Mouse (Mus musculus): ENCODE results near the gene Lars2.
"Not testable (repeated sequence)": the region's sequence is repeated elsewhere in the genome, so short reads cannot be mapped to it uniquely, and the experiment has no call there.

The Lars2 gene

DNA sequence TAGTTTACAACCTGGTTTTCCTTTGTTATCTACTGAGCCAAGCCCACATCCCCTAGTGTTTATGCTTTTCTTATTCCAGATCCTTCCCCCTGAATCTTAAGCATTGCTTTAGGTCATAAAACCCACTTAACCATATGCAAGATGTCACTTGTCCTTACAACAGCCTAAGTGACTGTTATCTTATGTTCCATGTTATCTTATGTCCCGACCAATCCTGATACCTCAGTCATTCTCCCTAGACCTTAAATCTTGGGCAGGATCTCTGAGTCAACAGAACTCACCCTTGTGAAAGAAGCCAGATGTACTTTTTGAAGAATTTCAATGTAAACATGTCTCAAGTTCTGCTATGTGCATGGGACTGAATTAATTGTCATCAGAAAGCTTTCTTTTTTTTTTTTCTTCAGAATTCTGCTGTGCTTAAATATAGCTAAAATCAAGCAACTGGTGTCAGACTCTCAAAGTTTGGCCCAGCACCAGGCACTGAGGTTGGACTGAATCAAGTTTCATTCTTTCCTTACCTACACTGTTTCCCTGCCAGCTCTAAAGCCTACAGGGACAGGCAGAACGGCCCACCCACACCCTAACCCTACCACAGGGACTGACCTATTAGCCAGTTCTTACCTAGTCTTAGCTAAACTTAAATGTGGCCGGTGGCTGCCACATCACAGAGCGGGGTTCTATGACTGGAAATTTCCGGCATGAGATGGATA is 24.6 kb downstream of the Lars2 start:
- no peak for DNase-seq (ENCODE audit: low read depth, low spot score)

DNA sequence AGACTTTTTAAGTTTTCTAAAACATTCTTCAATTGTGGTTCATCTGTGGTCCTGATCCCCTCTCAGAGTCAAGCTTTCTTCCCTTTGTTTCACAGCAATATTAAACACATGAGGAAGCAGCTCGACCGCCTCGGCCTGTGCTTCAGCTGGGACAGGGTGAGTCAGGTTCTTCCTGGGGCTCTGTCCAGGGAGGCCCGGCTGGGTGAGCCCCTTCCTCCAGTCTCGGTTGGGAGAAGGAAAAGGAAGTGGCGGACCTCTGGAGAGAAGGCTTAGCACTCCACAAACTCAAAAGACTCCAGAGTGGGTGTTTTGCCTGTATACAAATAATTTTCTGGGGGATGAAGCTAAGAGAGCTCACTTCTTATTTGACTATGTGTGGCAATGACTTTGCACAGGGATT is 28.1 kb downstream of the Lars2 start:
- no peak for DNase-seq (ENCODE audit: low read depth, low spot score)

GRCm38 (mm10) chr9:123397701-123398100 is 31.0 kb downstream of the Lars2 start:
- DNase-seq (ENCODE audit: low read depth, low spot score), result no peak

DNA sequence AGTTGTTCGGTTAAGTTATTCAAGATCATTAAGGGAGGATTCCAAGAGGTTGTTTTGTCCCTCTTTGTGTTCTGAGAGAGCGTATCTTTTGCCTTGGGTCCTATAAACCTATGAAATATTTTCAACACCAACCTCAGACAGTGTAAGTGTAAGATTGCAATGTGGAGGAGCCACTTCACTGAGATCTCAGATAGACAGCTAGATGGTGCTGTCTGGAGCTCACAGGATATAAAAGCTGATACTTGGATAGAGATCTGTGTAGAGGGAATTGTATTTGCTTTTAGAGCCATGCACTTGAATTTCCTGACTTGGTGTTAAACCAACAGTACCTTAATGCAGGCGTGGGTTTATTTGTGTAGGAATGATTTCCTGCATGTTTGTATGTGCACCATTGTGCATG is 35.5 kb downstream of the Lars2 start:
- DNase-seq (ENCODE audit: low read depth, low spot score), result no peak

DNA sequence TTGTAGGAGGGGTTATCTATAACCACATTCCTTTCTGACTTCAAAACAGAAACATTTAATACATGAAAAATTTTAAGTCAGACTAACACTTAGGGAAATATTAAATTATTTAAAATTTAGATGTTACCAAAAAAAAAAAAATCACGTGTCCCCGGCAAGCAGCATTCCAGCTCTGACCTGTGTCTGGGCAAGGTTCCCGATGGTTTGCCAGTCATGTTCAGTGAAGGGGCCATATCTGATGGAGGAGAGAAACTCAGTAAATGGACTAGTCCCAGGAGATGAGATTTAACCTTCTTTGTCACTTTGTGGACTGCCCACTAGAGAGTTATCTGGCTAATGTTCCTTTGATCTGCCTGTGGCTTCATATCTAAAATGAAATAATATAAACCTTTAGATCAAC is 36.3 kb downstream of the Lars2 start:
- DNase-seq (ENCODE audit: low read depth, low spot score), result no peak

- DNase-seq (ENCODE audit: low read depth, low spot score), result no peak
These were observed 38.5 kb downstream of the Lars2 start for GRCm38 (mm10) chr9:123405231-123405630.

DNA sequence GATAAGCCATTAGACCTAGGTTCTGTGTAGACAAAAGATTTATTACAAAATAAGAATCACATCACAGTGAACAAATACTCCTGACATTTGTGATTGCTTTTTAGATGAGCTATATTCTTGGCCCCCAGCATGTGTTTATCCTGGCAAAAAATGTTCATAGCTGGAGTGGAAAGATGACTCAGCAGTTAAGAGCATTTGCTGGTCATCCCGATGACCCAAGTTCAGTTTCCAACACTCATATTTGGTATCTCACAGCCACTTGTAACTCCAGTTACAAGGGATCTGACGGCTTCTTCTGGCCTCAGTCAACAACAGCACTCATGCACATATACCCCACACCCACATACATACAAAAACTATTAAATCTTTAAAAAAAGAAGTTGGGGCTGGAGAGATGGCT is 42.0 kb downstream of the Lars2 start:
- DNase-seq (ENCODE audit: low read depth, low spot score), result no peak

GRCm38 (mm10) chr9:123429863-123430262 is 63.1 kb downstream of the Lars2 start:
- DNase-seq (ENCODE audit: low read depth, low spot score), result no peak

- DNase-seq (ENCODE audit: low read depth, low spot score), result no peak
These were observed 64.2 kb downstream of the Lars2 start for GRCm38 (mm10) chr9:123430973-123431372.

- DNase-seq (ENCODE audit: low read depth, low spot score), result no peak
These were observed 71.5 kb downstream of the Lars2 start for GRCm38 (mm10) chr9:123438223-123438622.

DNA sequence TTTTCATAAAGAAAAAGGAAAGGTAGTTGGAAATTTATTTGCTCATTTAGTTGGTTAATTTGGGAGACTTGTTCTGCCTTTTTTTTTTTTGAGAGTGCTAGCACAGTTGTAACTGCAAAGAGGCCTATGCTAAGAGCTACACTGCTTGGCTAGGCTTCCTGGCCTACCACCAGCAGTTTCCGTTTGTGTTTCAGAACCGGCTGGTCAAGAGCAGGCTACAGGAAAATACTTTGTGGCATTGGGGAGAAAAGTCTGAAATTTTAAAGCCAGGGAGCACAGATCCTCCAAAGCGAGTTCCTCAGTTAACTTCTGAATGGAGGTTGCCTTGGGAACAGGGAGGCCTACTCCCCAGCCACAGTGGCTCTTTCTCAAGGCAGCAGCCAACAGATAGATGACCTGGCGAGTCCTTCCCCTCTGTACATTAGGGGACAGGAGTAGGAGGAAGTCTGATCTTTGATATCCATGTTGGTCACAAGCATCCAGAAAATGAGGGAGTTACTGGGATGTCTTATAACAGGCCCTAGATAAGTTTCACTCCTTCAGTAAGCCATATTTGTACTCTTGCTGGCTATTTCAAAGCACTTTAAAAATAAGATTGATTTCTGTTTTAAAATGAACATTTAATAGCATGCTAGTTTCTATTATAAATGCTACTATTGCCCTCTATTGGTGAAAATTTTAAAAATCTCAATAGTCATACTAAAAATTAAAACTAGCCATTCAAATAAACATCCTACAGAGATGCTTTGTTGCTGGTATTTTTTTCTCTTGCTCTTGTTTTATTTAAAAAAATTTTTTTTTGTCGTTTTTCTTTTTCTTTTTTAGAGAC is 73.7 kb downstream of the Lars2 start:
- DNase-seq (ENCODE audit: low read depth, low spot score), result no peak

DNA sequence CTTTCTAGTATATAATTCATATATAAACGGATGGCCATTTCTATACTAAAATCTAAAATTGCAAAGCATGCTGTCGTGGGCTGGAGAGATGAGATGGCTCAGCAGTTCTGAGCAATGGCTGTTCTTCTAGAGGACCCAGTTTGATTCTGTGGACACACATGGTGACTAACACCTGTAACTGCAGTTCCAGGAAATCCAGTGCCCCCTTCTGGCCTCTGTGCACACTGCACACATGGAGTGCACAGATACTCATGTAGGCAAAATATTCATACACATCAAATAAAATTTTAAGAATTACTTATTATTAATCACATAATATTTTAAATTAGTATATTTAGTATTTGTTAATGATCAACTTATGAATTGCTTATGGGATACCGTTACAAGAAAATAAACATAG is 80.4 kb downstream of the Lars2 start:
- DNase-seq (ENCODE audit: low read depth, low spot score), result not testable (repeated sequence)

DNA sequence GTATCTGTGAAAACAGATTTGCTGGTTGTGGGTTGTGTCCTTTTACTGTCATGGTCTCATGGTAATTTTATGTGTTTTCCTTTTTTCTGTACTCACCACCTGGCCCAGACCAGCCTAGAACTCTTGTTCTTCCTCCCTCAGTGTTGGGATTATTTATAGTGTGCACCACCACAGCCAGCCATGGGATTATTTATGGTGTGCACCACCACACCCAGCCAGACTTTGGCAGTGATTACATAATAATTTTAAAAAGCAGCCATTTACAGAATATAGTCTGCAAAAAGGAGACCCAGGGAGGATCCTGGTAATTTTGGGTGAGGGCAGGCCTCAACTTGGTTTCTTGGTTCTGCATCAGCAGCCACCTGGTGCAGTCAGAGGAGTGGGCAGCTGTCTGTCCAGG is 81.9 kb downstream of the Lars2 start:
- no peak for DNase-seq (ENCODE audit: low read depth, low spot score)

DNA sequence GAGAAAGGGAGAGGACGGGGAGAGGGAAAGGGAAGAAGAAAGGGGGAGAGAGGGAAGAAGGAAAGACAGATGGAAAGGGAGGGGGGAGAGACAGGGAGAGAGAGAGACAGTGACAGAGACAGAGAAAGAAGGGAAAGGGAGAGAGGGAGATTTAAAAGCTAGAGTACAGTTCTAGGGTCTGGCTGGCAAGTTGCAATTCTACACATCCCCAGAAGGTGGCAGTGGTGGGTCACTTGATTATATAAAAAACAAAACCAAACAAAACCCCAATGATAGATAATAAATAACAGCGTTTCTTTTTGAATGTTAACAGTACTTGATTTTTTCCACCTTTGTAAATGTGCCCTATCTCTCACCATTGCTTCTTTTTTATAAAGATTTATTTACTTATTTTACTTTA is 83.4 kb downstream of the Lars2 start:
- no peak for DNase-seq (ENCODE audit: low read depth, low spot score)

- DNase-seq (ENCODE audit: low read depth, low spot score), result no peak
These were observed 85.0 kb downstream of the Lars2 start for GRCm38 (mm10) chr9:123451772-123452171.

DNA sequence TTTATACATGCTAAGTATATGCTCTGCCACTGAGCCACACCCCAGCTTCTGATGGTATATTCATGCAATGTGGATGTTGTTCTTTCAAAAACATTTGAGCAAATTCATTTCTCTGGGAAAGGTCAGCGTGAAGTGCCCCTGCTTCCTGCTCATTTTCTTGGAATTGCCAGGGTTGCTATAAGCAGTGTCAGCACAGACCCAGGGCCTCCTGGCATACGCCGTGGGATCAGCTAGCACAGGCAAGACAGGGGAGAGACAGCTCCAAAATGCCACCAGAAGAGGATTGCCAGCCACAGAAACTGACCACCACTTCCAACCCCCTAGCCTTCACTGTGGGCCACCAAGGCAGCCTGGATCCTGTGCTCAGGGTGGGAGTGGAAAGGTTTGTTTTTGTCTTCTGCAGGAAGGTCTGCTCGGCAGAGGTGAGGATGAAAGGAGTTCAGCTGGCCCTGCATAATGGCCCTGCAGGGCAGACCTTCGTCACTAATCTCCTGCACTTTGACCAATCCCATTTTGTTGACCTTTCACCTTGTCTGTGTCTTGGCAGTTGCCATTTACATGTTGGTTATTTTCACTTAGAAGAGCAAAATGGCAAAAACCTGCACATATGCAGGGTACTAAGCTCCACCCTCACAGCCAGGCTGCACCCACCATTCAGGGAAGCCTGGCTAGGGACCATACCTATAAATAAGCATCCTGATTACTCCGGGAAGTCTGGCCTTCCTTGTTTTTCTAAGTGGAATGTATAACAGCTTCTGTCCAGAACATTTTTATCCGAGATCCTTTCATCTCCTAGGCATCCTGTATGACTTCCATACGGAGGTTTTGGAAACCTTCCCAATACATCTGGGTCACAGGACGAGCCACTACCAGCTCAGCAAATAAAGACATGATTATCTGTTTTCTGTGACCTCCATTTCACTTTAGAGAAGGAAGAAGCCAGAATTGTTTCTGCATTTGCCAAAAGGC is 90.2 kb downstream of the Lars2 start:
- no peak for DNase-seq (ENCODE audit: low read depth, low spot score)

GRCm38 (mm10) chr9:123457603-123458002 is 90.9 kb downstream of the Lars2 start:
- DNase-seq (ENCODE audit: low read depth, low spot score), result no peak

DNA sequence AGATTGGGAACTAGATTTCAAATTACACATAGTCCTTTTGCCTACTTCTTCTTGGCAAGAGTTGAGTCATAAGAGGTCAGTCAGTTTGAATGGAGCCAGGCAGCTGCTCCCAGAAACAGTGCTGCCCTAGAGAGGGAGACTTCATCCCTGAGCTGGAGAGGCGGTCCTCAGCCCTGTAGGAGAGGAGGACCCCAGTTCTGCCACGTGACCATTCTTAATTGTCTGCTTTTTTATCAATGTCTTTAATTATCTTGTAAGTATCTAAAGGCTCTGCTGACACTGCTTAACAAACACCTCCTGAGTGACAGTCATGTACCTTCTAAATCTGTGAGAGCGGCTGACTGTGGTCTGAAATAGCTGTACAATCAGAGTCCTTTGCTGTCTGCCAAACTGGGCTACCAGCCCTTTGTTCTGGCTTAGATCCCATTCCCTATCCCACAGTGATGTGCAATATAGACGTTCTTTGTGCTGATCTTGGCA is 100.5 kb downstream of the Lars2 start:
- DNase-seq (ENCODE audit: low read depth, low spot score), result no peak

- no peak for DNase-seq (ENCODE audit: low read depth, low spot score)
These were observed 101.8 kb downstream of the Lars2 start for GRCm38 (mm10) chr9:123468406-123469085.

DNA sequence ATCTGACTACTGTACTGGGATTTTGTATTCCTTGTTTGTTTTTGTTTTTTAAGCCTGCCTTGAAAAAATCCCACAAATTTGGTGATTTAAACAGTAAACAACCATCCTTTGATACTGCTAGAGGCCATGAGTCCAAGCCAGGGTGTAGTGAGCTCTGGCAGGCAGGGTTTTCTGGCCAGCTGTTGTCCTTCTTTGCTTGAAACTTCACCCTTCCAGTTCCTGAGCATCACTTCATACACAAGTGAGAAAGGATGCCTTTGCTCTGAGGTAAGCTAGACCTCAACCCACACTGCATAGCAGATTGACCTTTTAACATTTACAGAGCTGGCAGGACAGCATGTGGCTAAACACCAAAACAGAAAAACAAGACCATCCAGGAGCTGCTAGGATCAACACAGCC is 102.4 kb downstream of the Lars2 start:
- no peak for DNase-seq (ENCODE audit: low read depth, low spot score)

- DNase-seq (ENCODE audit: low read depth, low spot score), result no peak
These were observed 106.7 kb downstream of the Lars2 start for GRCm38 (mm10) chr9:123473377-123473776.

All from WW6 (cell line).